Mouse (Mus musculus): Measurements from ENCODE around the gene Olfr987.
"Not testable (repeated sequence)": the region's sequence is repeated elsewhere in the genome, so short reads cannot be mapped to it uniquely, and the experiment has no call there.

Gene Olfr987

GRCm38 (mm10) chr2:85339215-85339614 is at the start of gene Olfr987:
Gene Olfr987 (minus strand): TSS chr2:85339315.
- DNase-seq (ENCODE audit: low spot score), result not testable (repeated sequence)

DNA sequence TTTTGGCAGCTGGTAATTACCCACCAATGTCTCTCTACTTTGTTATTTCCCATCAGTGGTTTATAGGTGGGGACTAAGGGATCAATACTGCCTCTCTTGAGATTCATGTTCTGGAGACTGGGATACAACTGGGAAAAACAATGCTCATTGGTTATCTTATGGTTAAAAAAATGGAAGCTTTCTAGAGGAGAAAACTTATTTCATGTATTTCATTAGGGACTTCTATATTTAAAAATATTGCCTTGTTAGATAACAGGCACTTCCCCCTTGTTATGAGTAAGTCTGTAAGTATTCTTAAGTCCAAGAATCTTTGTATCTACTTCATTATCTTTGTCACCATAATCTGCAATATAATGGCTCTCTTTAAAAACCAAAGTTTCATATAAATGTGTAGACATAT is 24.0 kb upstream of the Olfr987 start, which contains the start of gene Olfr988:
TSS of gene Olfr988 (minus strand) at position 101 of the 400 bp plus-strand sequence.
- DNase-seq (ENCODE audit: low spot score), result not testable (repeated sequence)

DNA sequence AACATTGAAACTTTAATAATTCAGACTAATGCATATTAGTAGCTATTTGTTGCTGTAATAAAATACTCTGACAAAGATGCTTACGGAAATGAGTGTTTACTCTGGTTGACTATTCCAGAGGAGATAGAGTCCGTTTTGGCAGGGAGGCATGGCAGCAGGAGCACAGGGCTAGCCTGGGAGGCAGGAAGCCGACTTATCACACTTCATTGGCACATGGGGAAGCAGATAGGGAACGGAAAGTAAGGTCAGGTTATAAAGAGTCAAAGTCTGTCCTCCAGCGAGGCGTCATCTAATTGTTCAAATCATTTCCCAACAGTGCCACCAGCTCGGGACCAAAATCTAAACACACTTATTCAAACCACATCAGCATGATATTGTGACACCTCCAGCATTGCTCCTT is 857 bp upstream of the Olfr987 start:
- DNase-seq (ENCODE audit: low spot score), result no peak

DNA sequence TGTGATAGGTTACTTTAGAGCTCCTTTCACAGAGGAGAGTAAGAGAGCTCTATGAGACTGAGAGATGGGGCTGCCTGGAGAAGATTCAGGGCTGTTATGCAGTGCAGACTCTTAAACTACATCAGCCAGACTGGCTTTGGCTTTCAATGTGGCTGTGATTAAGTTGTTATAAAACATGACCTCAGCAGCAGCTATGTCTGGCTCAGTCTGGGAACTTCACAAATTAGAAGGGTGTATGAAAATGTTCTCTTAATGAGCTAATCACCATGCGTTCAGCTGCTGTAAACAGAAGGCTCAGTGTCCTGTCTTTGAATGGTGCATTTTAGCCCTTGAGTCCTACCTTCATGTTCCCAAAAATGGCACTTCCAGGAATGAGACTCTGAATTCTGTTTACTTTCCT is 20.0 kb downstream of the Olfr987 start:
- DNase-seq (ENCODE audit: low spot score), result no peak

GRCm38 (mm10) chr2:85285406-85285805 is 53.7 kb downstream of the Olfr987 start:
- no peak for DNase-seq (ENCODE audit: low spot score)

GRCm38 (mm10) chr2:85284626-85285025 is 54.5 kb downstream of the Olfr987 start:
- DNase-seq (ENCODE audit: low spot score), result no peak

- DNase-seq (ENCODE audit: low spot score), result no peak
These were observed 55.3 kb downstream of the Olfr987 start for GRCm38 (mm10) chr2:85283631-85284466.

- DNase-seq (ENCODE audit: low spot score), result no peak
These were observed 58.1 kb downstream of the Olfr987 start for GRCm38 (mm10) chr2:85281023-85281422.
